Mouse (Mus musculus) kidney, adult 9 months (tissue): ENCODE measurements around the gene Rsph1.

Source experiments
- DNase-seq: peaks from one replicate; pipeline ENCODE4 v3.0.0; 2022

Rsph1 gene

GRCm38 (mm10) chr17:31303401-31303800, 26.2 kb upstream of the Rsph1 start:
- no peak for DNase-seq

- no peak for DNase-seq
Measured at GRCm38 (mm10) chr17:31300736-31301135, 23.6 kb upstream of the Rsph1 start.

- no peak for DNase-seq
Measured at GRCm38 (mm10) chr17:31299981-31300380, 22.8 kb upstream of the Rsph1 start.

- DNase-seq, result no peak
Measured at GRCm38 (mm10) chr17:31298419-31299209, 21.4 kb upstream of the Rsph1 start.

- peak; percentile 84 for DNase-seq
Measured at GRCm38 (mm10) chr17:31297521-31297939, 20.3 kb upstream of the Rsph1 start.

- peak; percentile 77 for DNase-seq
Measured at GRCm38 (mm10) chr17:31295892-31296781, 19.0 kb upstream of the Rsph1 start.

- peak; percentile 35 for DNase-seq
Measured at GRCm38 (mm10) chr17:31295215-31295891, 18.2 kb upstream of the Rsph1 start.

GRCm38 (mm10) chr17:31294363-31295214, 17.4 kb upstream of the Rsph1 start:
- peak; percentile 38 for DNase-seq

GRCm38 (mm10) chr17:31290859-31291258, 13.7 kb upstream of the Rsph1 start:
- DNase-seq, result peak; percentile 38

- no peak for DNase-seq
Measured at GRCm38 (mm10) chr17:31290311-31290710, 13.1 kb upstream of the Rsph1 start.

- no peak for DNase-seq
Measured at GRCm38 (mm10) chr17:31288999-31289726, 12.0 kb upstream of the Rsph1 start.

- DNase-seq, result no peak
Measured at GRCm38 (mm10) chr17:31287216-31287615, 10.0 kb upstream of the Rsph1 start.

- DNase-seq, result no peak
Measured at GRCm38 (mm10) chr17:31286492-31286891, 9.3 kb upstream of the Rsph1 start, which contains the start of gene Slc37a1. Gene Slc37a1 (plus strand): TSS chr17:31286792.

- no peak for DNase-seq
Measured at GRCm38 (mm10) chr17:31285867-31286266, 8.7 kb upstream of the Rsph1 start.

GRCm38 (mm10) chr17:31282687-31283053, 5.5 kb upstream of the Rsph1 start:
- DNase-seq, result no peak

- no peak for DNase-seq
Measured at GRCm38 (mm10) chr17:31281830-31282686, 4.9 kb upstream of the Rsph1 start.

- no peak for DNase-seq
Measured at GRCm38 (mm10) chr17:31280269-31280668, 3.1 kb upstream of the Rsph1 start.

- DNase-seq, result no peak
Measured at GRCm38 (mm10) chr17:31279541-31279940, 2.4 kb upstream of the Rsph1 start.

GRCm38 (mm10) chr17:31277931-31278330, 748 bp upstream of the Rsph1 start:
- no peak for DNase-seq

GRCm38 (mm10) chr17:31276207-31276921, 819 bp downstream of the Rsph1 start:
- no peak for DNase-seq
